Mouse (Mus musculus): ENCODE measurements at regions not wholly inside any gene's neighbourhood (a gene's known extent, or its start where the extent isn't known, plus 50 kb on each side); places are given as distances from the start of the nearest gene placed in this dataset.

GRCm38 (mm10) chr3:23032064-23032463, 955.6 kb downstream of the Tbl1xr1 start:
- DNase-seq, result no peak

- no peak for DNase-seq
Observed at GRCm38 (mm10) chr3:23063180-23063965, 986.9 kb downstream of the Tbl1xr1 start.

- DNase-seq, result no peak
Observed at GRCm38 (mm10) chr3:23071486-23071885, 995.0 kb downstream of the Tbl1xr1 start.

Data from layer of hippocampus, postnatal 36 days (tissue).